Mouse (Mus musculus) kidney, adult 2 months (tissue): ENCODE measurements around the gene Crygc.

Experiments used
- CTCF ChIP-seq: fragments of 200-500 bp; conservative IDR thresholded peaks from 2 replicates; pipeline ENCODE4 v1.5.1; 2011; ENCODE audit warnings: low read depth, mild to moderate bottlenecking, control low read depth, low read length, moderate library complexity, mixed read lengths; ENCODE audit not compliant: insufficient read depth, insufficient read length
- POLR2A ChIP-seq: fragments of 200-500 bp; IDR thresholded peaks from one replicate; pipeline ENCODE4 v1.6.1; 2011; ENCODE audit warnings: low read depth, low read length, control low read depth

DNA sequence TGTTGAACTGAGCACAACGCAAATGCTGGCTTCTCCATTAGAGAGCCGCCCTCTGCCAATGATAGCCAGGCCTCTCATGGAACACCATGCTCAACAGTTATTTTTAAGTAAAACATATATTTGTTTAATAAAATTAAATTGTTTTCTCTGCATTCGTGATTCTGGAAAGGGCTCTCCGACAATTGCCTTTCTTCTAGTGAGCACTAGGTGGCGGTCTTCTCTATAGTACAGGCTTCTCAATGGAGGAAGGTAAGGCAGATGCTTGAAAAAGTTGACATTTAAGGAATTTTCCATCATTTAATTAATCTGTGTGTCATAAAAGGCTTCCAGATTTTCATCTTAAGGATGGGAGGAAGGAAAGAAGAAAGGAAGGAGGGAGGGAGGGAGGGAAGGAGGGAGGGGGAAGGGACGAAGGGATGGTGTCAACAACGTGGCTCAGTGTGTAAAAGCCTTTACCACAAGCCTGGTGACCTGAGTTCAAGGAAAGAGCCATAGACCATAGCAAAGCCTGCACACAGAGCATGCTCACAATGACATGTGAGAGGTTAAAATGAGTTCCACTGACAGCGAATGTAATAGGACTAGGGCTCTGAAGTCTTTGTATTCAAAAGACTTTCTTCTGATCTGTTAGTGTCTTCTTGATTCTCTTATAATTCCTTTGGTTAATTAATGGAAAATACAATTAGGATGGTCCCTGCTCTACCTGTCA, 26.9 kb downstream of the Crygc start:
- TF ChIP-seq POLR2A (no peak), CTCF (0 out of 2 replicates have a peak, but pooled peaks have one; percentile 4)
